Mouse (Mus musculus): ENCODE results near the gene Tex37. TPM values are rescaled to one million over a fixed set of nuclear protein-coding genes. Genes with fewer than 3 reads are reported as not detected.
A peak's percentile ranks its signal among the peaks of the same experiment; 100 is the strongest.

Tex37 gene
- polyA plus RNA-seq, 1 experiment from 2014 or later = not detected

- no peak overlapping the region for H3K4me2 ChIP-seq (replicated peaks; ENCODE audit: low read depth)
- 93% methylated on average over 2 of the region's 2 CpGs for WGBS
- H3K9me3 ChIP-seq (ENCODE audit: control insufficient read depth) = no peaks in the 10 kb centered on the region
- no peak for ATAC-seq
- H3K4me3 ChIP-seq (ENCODE audit: low read depth, low read length) = no peak overlapping the region
- no peak overlapping the region for H3K27ac ChIP-seq (ENCODE audit: low read depth, low read length)
- H3K9ac ChIP-seq (ENCODE audit: low read depth, low read length) = no peak overlapping the region
- no peaks in the 10 kb centered on the region for H3K4me1 ChIP-seq (replicated peaks; ENCODE audit: control insufficient read depth, insufficient read depth, low read length)
- no peaks in the 10 kb centered on the region for H3K27me3 ChIP-seq (replicated peaks; ENCODE audit: control insufficient read depth, insufficient read depth, low read length)
- no peak for TF ChIP-seq CTCF (IDR thresholded peaks at IDR 0.05; ENCODE audit: low read depth)
- H3K36me3 ChIP-seq (ENCODE audit: control insufficient read depth, insufficient read depth) = no peaks in the 10 kb centered on the region
Observed at GRCm38 (mm10) chr6:70931801-70932200, 13.1 kb upstream of the Tex37 start.

GRCm38 (mm10) chr6:70921274-70922074 is 2.7 kb upstream of the Tex37 start:
- TF ChIP-seq CTCF (IDR thresholded peaks at IDR 0.05; ENCODE audit: low read depth) = peak; percentile 80
- Histone ChIP-seq H3K4me2 (replicated peaks; ENCODE audit: low read depth) (peak overlapping the region; percentile 31), H3K4me1 (replicated peaks; ENCODE audit: control insufficient read depth, insufficient read depth, low read length) (no peaks in the 10 kb centered on the region), H3K4me3 (ENCODE audit: low read depth, low read length) (no peak overlapping the region), H3K9me3 (ENCODE audit: control insufficient read depth) (no peaks in the 10 kb centered on the region), H3K27me3 (replicated peaks; ENCODE audit: control insufficient read depth, insufficient read depth, low read length) (no peaks in the 10 kb centered on the region), H3K36me3 (ENCODE audit: control insufficient read depth, insufficient read depth) (no peaks in the 10 kb centered on the region), H3K27ac (ENCODE audit: low read depth, low read length) (no peak overlapping the region), H3K9ac (ENCODE audit: low read depth, low read length) (no peak overlapping the region)
- ATAC-seq = no peak
- 14% methylated on average over 22 of the region's 22 CpGs for WGBS

GRCm38 (mm10) chr6:70912396-70912765 is 6.3 kb downstream of the Tex37 start:
- no peak for TF ChIP-seq CTCF (IDR thresholded peaks at IDR 0.05; ENCODE audit: low read depth)
- Histone ChIP-seq H3K4me1 (replicated peaks; ENCODE audit: control insufficient read depth, insufficient read depth, low read length) (no peaks in the 10 kb centered on the region), H3K9me3 (ENCODE audit: control insufficient read depth) (no peaks in the 10 kb centered on the region), H3K4me2 (replicated peaks; ENCODE audit: low read depth) (peak overlapping the region; percentile 46), H3K9ac (ENCODE audit: low read depth, low read length) (no peak overlapping the region), H3K27me3 (replicated peaks; ENCODE audit: control insufficient read depth, insufficient read depth, low read length) (no peaks in the 10 kb centered on the region), H3K27ac (ENCODE audit: low read depth, low read length) (no peak overlapping the region), H3K4me3 (ENCODE audit: low read depth, low read length) (no peak overlapping the region), H3K36me3 (ENCODE audit: control insufficient read depth, insufficient read depth) (no peaks in the 10 kb centered on the region)
- no peak for ATAC-seq
- 52% methylated on average over 7 of the region's 7 CpGs for WGBS

- H3K4me3 ChIP-seq (ENCODE audit: low read depth, low read length) = 0 out of 2 replicates have a peak overlapping the region, but pooled peaks have one; percentile 3
- TF ChIP-seq CTCF (IDR thresholded peaks at IDR 0.05; ENCODE audit: low read depth) = no peak
- ATAC-seq = no peak; the same call in 1 of the 2 replicates
- no peaks in the 10 kb centered on the region for H3K27me3 ChIP-seq (replicated peaks; ENCODE audit: control insufficient read depth, insufficient read depth, low read length)
- no peaks in the 10 kb centered on the region for H3K9me3 ChIP-seq (ENCODE audit: control insufficient read depth)
- H3K4me1 ChIP-seq (replicated peaks; ENCODE audit: control insufficient read depth, insufficient read depth, low read length) = no peaks in the 10 kb centered on the region
- H3K9ac ChIP-seq (ENCODE audit: low read depth, low read length) = no peak overlapping the region
- WGBS = 5% methylated on average over 20 of the region's 20 CpGs
- H3K36me3 ChIP-seq (ENCODE audit: control insufficient read depth, insufficient read depth) = no peaks in the 10 kb centered on the region
- no peak overlapping the region for H3K27ac ChIP-seq (ENCODE audit: low read depth, low read length)
- H3K4me2 ChIP-seq (replicated peaks; ENCODE audit: low read depth) = peak overlapping the region; percentile 46
Observed at GRCm38 (mm10) chr6:70911668-70912395, 6.9 kb downstream of the Tex37 start.

GRCm38 (mm10) chr6:70910285-70910684 is 8.4 kb downstream of the Tex37 start:
- Histone ChIP-seq H3K4me2 (replicated peaks; ENCODE audit: low read depth) (no peak overlapping the region), H3K4me1 (replicated peaks; ENCODE audit: control insufficient read depth, insufficient read depth, low read length) (no peaks in the 10 kb centered on the region), H3K9ac (ENCODE audit: low read depth, low read length) (no peak overlapping the region), H3K27me3 (replicated peaks; ENCODE audit: control insufficient read depth, insufficient read depth, low read length) (no peaks in the 10 kb centered on the region), H3K36me3 (ENCODE audit: control insufficient read depth, insufficient read depth) (0 out of 2 replicates have a peak, but pooled peaks cover 11% of the 10 kb centered on the region), H3K4me3 (ENCODE audit: low read depth, low read length) (no peak overlapping the region), H3K9me3 (ENCODE audit: control insufficient read depth) (no peaks in the 10 kb centered on the region), H3K27ac (ENCODE audit: low read depth, low read length) (no peak overlapping the region)
- 63% methylated on average over 4 of the region's 4 CpGs for WGBS
- no peak for TF ChIP-seq CTCF (IDR thresholded peaks at IDR 0.05; ENCODE audit: low read depth)
- no peak for ATAC-seq

GRCm38 (mm10) chr6:70909572-70909971 is 9.2 kb downstream of the Tex37 start:
- 92% methylated on average over 7 of the region's 7 CpGs for WGBS
- H3K36me3 ChIP-seq (ENCODE audit: control insufficient read depth, insufficient read depth) = peaks cover 13% of the 10 kb centered on the region

More at GRCm38 (mm10) chr6:70909572-70909971, 9.2 kb downstream of the Tex37 start:
- Histone ChIP-seq H3K27me3 (replicated peaks; ENCODE audit: control insufficient read depth, insufficient read depth, low read length) (no peaks in the 10 kb centered on the region), H3K4me3 (ENCODE audit: low read depth, low read length) (no peak overlapping the region), H3K9ac (ENCODE audit: low read depth, low read length) (no peak overlapping the region), H3K4me2 (replicated peaks; ENCODE audit: low read depth) (no peak overlapping the region), H3K9me3 (ENCODE audit: control insufficient read depth) (no peaks in the 10 kb centered on the region), H3K4me1 (replicated peaks; ENCODE audit: control insufficient read depth, insufficient read depth, low read length) (no peaks in the 10 kb centered on the region), H3K27ac (ENCODE audit: low read depth, low read length) (no peak overlapping the region)
- TF ChIP-seq CTCF (IDR thresholded peaks at IDR 0.05; ENCODE audit: low read depth) = no peak
- ATAC-seq = no peak

All from intestine, postnatal 0 days (tissue).